Mouse (Mus musculus) CH12F3 (cell line): ENCODE measurements around the gene Masp2.

Experiments
- in situ Hi-C: fragments of 300-500 bp; cut with MboI; formaldehyde crosslinking; loops from 2 replicates; pipeline ENCODE4 v1.14.3; 2020; ENCODE audit warnings: low sequenced_read_pairs

The Masp2 gene

DNA sequence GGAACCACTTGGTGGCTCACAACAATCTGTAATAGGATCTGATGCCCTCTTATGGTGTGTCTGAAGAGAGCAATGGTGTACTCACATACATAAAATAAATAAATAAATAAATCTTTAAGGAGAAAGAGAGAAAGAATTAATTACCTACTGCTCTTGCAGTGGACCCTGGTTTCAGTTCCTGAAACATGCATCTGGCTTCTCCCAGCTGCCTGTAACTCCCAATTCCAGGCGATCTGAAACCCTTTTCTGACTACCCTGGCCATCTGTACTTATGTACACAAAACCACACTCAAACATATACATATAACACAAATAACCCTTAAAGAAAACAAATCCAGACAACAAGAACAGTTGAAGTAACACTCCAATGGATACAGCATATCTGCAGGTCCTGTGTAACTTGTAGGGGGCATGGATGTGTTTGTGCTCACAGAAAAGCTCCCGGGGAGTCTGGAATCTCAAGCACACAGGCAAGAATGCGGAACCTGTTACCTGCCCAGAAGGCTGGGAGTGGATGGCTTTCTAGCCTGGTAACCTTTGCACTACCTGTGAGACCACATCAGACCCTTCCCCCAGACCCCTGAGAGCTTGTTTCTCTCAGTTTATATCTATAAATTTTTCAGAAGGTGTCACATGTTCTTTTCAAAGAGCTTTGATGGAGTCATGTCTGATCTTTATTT, 29.8 kb downstream of the Masp2 start:
- in situ Hi-C loops = no loop called here

DNA sequence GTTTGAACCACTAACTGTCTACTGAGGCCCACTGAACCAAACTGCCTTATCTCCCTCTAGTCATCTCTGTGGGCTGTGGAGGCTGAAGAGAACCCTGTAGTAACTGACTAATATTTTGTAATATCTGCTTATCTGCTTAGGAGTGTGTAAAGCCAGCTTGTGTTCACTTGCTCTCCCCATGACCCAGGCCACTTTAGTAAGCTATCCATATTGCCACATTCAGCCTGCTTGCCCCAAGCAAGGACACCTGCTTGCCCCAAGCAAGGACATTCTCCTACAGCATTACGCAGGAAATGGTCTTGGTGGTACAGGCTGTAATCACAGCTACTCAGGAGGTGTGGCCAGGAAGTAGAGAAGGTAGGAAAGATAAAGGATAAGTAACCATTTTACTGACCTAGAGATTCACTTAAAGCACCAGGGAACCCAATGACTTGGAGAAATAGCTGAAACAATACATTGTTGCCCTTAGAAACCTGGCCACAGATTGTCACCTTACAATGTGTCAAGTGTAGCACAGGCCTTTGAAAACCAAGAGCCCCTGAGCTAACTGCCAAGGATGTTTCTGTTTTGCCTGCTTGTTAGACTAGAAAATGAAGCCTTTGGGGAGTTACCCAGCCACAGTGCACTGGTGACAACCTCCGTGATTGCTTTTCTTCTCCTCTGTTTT, 31.2 kb downstream of the Masp2 start:
- in situ Hi-C loops = no loop called here

- in situ Hi-C loops = no loop called here
Observed at GRCm38 (mm10) chr4:148635309-148635708, 33.0 kb downstream of the Masp2 start.

- in situ Hi-C loops = no loop called here
Observed at GRCm38 (mm10) chr4:148638302-148638701, 35.9 kb downstream of the Masp2 start.

GRCm38 (mm10) chr4:148639455-148639854, 37.1 kb downstream of the Masp2 start:
- in situ Hi-C loops = no loop called here

DNA sequence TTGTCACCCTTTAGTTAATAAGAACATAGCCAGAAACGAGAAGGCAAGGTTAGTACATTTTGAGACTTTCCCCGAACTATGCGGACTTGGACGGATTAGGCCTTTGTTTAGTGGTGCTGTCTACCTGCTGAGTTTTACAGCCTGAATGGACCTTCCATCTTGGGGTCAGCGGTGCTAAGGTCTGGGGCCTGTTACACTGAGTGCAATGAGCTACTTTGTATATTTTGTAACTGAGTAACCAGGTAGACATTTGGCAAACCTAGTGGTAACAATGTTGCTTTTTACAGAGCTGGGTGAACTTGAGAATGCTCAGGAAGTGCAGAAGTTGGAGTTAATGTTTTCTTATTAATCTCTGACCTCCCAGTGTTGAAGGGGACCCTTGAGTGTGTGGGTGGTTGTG, 38.8 kb downstream of the Masp2 start:
- in situ Hi-C loops = no loop called here

GRCm38 (mm10) chr4:148643291-148644156, 41.2 kb downstream of the Masp2 start, which contains the start of gene Gm572:
TSS of gene Gm572 (plus strand) at chr4:148643317.
- in situ Hi-C loops = no loop called here

- in situ Hi-C loops = no loop called here
Observed at GRCm38 (mm10) chr4:148644157-148644511, 41.8 kb downstream of the Masp2 start.

GRCm38 (mm10) chr4:148644926-148645325, 42.6 kb downstream of the Masp2 start:
- in situ Hi-C loops = no loop called here

DNA sequence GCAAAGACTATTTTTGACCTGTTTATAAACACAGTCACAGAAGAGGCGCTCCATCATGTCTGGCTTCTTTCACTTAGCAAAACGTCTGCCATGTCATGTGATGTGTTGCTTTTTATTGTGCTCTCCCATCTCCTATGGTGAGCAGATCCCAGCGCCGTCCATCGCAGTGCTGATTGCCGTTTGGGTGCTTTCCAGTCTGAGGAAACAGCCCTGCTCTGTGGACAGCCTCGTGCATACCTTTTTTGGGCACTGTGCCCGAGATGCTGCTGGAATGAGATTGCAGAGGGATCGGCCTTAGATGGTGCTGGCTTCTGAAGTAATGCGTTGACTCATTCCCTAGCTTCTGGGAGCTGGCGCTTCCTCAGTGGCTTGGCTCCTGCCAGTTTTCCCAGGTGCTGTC, 44.3 kb downstream of the Masp2 start:
- in situ Hi-C loops = no loop called here

- in situ Hi-C loops = no loop called here
Observed at GRCm38 (mm10) chr4:148649309-148649708, 47.0 kb downstream of the Masp2 start.

DNA sequence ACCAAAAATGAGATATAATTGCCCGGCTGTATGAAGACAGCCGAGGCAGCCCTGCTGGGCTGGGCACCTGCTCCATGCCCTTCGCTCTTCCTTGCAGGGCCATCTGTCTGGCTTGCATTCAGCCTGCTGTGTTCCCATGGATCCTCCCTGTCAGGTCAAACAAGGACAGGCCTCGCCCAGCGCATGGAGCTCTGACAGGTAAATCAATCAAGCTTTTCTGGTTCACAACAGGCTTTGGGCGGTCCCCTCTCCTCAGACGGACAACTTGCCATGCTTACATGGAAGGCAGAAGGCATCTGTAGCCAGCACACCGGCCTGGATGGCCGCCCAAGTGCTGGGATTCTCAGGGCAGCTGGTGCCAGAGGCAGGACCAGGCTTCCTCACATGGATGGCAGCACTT, 48.7 kb downstream of the Masp2 start:
- in situ Hi-C loops = no loop called here

DNA sequence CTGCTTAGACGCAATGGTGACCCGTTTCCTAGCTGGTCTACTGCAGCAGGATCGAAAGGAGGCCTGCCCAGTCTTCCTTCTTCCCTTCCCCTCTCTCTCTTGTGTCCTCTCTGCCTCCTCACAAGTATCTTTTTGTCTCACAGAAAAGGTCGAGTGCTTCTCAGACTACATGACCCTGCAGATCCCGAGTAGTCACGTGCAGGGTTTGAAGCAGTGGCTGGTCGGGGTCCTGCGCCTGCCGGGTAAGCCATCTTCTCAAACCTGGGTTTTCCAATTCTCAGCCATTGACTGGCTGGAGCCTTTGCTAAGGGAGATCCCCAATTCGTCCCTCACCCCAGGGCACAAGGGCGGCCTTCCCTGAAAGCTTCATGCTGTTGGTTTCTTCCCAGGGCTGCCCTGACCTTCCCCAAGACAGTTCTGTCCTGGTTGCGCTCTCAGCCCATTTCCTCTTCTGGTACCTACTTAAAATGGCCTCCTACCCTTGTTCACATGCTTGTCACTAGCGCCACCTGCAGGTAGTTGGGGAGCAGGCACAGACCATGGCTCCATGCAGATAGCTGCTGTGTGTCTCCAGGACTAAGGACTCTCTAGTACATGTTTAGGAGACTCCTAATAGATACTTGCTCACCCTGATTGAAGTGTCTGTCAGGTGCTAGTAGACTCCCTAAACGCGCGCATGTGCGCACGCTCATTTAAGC, 52.5 kb downstream of the Masp2 start:
- in situ Hi-C loops = no loop called here

GRCm38 (mm10) chr4:148656691-148657258, 54.4 kb downstream of the Masp2 start:
- in situ Hi-C loops = no loop called here

DNA sequence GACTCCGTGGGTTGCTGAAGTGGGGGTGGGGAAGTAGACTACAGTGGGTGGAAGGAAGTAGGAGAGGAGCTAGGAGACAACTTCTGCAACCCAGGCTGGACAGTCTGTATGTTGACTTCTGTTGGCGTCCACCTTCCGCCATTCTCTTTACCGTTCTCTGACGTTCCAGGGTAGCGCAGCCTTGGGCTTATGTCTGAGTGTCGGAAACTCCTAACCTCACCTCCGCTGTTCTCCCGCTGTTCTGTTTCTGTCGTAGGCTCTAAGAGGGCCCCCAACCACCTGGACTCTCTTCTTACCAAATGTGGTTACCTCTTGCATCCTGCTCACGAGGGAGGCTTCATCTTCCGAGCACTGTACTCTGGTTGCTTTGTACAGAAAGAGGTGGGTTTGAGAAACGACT, 55.4 kb downstream of the Masp2 start:
- in situ Hi-C loops = no loop called here

DNA sequence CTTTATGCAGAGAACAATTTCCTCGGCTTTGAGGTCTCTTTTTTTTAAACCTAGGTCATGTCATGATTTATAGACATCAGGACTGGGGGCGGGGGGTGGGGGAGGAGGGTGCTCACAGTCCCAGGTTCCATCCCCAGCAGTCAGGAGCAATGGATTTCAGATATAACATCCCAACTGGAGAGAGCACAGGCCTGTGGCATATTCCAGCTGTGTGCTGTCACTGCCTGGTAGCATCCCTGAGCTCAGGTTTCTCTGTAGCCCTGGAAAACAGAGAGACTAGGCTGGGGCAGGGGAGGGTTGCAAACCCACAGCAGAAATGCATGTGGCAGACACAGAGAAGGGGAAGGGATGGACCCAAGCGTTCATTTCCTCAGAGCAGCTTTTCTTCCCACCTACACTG, 57.8 kb downstream of the Masp2 start:
- in situ Hi-C loops = no loop called here

- in situ Hi-C loops = no loop called here
Observed at GRCm38 (mm10) chr4:148662168-148662965, 60.0 kb downstream of the Masp2 start.

GRCm38 (mm10) chr4:148663326-148663725, 61.0 kb downstream of the Masp2 start:
- in situ Hi-C loops = no loop called here

DNA sequence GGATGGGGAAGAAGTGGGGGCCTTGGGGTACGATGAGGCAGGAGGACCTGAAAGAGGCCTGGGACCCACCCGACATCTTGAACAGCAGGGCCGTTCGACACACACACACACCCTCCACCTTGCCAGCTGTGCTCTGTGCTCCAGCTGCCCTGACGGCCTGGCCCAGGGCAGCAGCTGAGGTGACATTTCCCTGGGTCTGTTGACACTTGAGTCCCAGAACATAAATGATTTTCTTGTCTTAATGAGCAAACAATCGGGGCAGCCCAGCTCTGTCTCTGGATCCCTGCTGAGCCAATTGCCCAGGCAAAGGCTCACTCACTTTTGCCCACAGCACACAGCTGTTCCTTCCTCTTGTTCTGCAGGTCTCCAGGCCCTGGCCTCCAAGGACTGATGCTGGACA, 61.7 kb downstream of the Masp2 start:
- in situ Hi-C loops = no loop called here
